Mouse (Mus musculus) MEL (cell line): ENCODE results near the gene 1520401A03Rik. TPM values are rescaled to one million over a fixed set of nuclear protein-coding genes. Genes with fewer than 3 reads are reported as not detected.

Experiments
- DNase-seq: peaks from one replicate; pipeline ENCODE4 v3.0.0; 2011; ENCODE audit warnings: low read depth, low spot score
- H3K27ac ChIP-seq: 2 replicates; pipeline ENCODE4 v1.5.1; 2012; ENCODE audit warnings: low read depth, mild to moderate bottlenecking, control low read depth, low read length, moderate library complexity; ENCODE audit not compliant: control insufficient read depth
- H3K27me3 ChIP-seq, 2 experiments: fragments of 150-350 bp in 1 of 2; sonication (generic) in 1 of 2; 2 replicates each; pipeline ENCODE4 v1.6.1; 2012; ENCODE audit warnings: low read length in 2 of 2, mild to moderate bottlenecking in 2 of 2, improper control_type of control experiment in 1 of 2, moderate library complexity in 1 of 2; ENCODE audit not compliant: insufficient read depth in 2 of 2, control insufficient read depth in 1 of 2
- H3K36me3 ChIP-seq, 2 experiments: 2 replicates each; pipeline ENCODE4 v1.6.1; 2012 to 2014; ENCODE audit warnings: low read length in 2 of 2, improper control_type of control experiment in 1 of 2, inconsistent platforms in 1 of 2, mild to moderate bottlenecking in 1 of 2; ENCODE audit not compliant: insufficient read depth in 2 of 2, control insufficient read depth in 1 of 2
- H3K4me1 ChIP-seq, 2 experiments: fragments of 150-350 bp in 1 of 2; sonication (generic) in 1 of 2; 2 replicates each; pipeline ENCODE4 v1.6.1; 2012; ENCODE audit warnings: low read length in 2 of 2, improper control_type of control experiment in 1 of 2, mild to moderate bottlenecking in 1 of 2; ENCODE audit not compliant: insufficient read depth in 2 of 2, control insufficient read depth in 1 of 2
- H3K4me3 ChIP-seq, 2 experiments: fragments of 150-350 bp in 1 of 2; sonication (generic) in 1 of 2; 2 replicates each; pipeline ENCODE4 v1.5.1; 2012; ENCODE audit warnings: low read depth in 2 of 2, low read length in 2 of 2, mild to moderate bottlenecking in 2 of 2, moderate library complexity in 2 of 2, control low read depth in 1 of 2, improper control_type of control experiment in 1 of 2; ENCODE audit not compliant: control insufficient read depth in 1 of 2, insufficient read depth in 1 of 2
- H3K79me2 ChIP-seq: 2 replicates; pipeline ENCODE4 v1.6.1; 2012; ENCODE audit warnings: mild to moderate bottlenecking, low read length, moderate library complexity; ENCODE audit not compliant: control insufficient read depth, poor library complexity, insufficient read depth
- H3K9ac ChIP-seq: 2 replicates; pipeline ENCODE4 v1.6.1; 2012; ENCODE audit warnings: low read depth, mild to moderate bottlenecking, control low read depth, low read length, moderate library complexity; ENCODE audit not compliant: control insufficient read depth, poor library complexity, severe bottlenecking
- H3K9me3 ChIP-seq: fragments of 150-350 bp; sonication (generic); replicated peaks from 2 replicates; pipeline ENCODE4 v1.6.1; 2012; ENCODE audit warnings: mild to moderate bottlenecking, low read length, improper control_type of control experiment, moderate library complexity; ENCODE audit not compliant: insufficient read depth
- CHD1 ChIP-seq: IDR thresholded peaks from 2 replicates; pipeline ENCODE4 v1.6.1; 2012; ENCODE audit warnings: low read depth, mild to moderate bottlenecking, inconsistent platforms, low read length, improper control_type of control experiment
- CHD2 ChIP-seq: IDR thresholded peaks from 2 replicates; pipeline ENCODE4 v1.6.1; 2011; ENCODE audit warnings: low read length, improper control_type of control experiment
- CTCF ChIP-seq, 3 experiments: IDR thresholded peaks in 2 of 3; conservative IDR thresholded peaks in 1 of 3; 2 replicates each; pipeline ENCODE4 v1.5.1; 2011 to 2012; ENCODE audit warnings: low read length in 3 of 3, low read depth in 2 of 3, mild to moderate bottlenecking in 2 of 3, improper control_type of control experiment in 1 of 3, inconsistent platforms in 1 of 3, mixed read lengths in 1 of 3, moderate library complexity in 1 of 3; ENCODE audit not compliant: control insufficient read depth in 1 of 3, insufficient read depth in 1 of 3, poor library complexity in 1 of 3, severe bottlenecking in 1 of 3
- E2F4 ChIP-seq: IDR thresholded peaks from 2 replicates; pipeline ENCODE4 v1.6.1; 2011; ENCODE audit warnings: low read depth, low read length, improper control_type of control experiment, borderline replicate concordance
- ELF1 ChIP-seq: IDR thresholded peaks from 2 replicates; pipeline ENCODE4 v1.6.1; 2014; ENCODE audit warnings: low read depth, mild to moderate bottlenecking, inconsistent platforms, low read length, improper control_type of control experiment, moderate library complexity
- EP300 ChIP-seq, 2 experiments: IDR thresholded peaks; 2 replicates each; pipeline ENCODE4 v1.6.1; 2011; ENCODE audit warnings: improper control_type of control experiment in 2 of 2, low read length in 2 of 2, low read depth in 1 of 2, mild to moderate bottlenecking in 1 of 2
- ETS1 ChIP-seq: IDR thresholded peaks from 2 replicates; pipeline ENCODE4 v1.6.1; 2012; ENCODE audit warnings: low read depth, mild to moderate bottlenecking, inconsistent platforms, low read length, improper control_type of control experiment, moderate library complexity
- GABPA ChIP-seq: IDR thresholded peaks from 2 replicates; pipeline ENCODE4 v1.6.1; 2012; ENCODE audit warnings: low read depth, mild to moderate bottlenecking, inconsistent platforms, low read length, improper control_type of control experiment, moderate library complexity
- GATA1 ChIP-seq: IDR thresholded peaks from 2 replicates; pipeline ENCODE4 v1.6.1; 2011; ENCODE audit warnings: low read depth, low read length, improper control_type of control experiment
- HCFC1 ChIP-seq: IDR thresholded peaks from 2 replicates; pipeline ENCODE4 v1.6.1; 2012; ENCODE audit warnings: low read depth, mild to moderate bottlenecking, inconsistent platforms, low read length, improper control_type of control experiment, moderate library complexity
- KAT2A ChIP-seq: conservative IDR thresholded peaks from 2 replicates; pipeline ENCODE4 v1.6.1; 2012; ENCODE audit warnings: low read depth, low read length, improper control_type of control experiment, inconsistent platforms
- MAFK ChIP-seq: IDR thresholded peaks from 2 replicates; pipeline ENCODE4 v1.6.1; 2011; ENCODE audit warnings: low read depth, mild to moderate bottlenecking, low read length, improper control_type of control experiment, borderline replicate concordance
- MAZ ChIP-seq: IDR thresholded peaks from 2 replicates; pipeline ENCODE4 v1.6.1; 2012; ENCODE audit warnings: low read depth, mild to moderate bottlenecking, inconsistent platforms, low read length, improper control_type of control experiment
- MYC ChIP-seq: IDR thresholded peaks from 2 replicates; pipeline ENCODE4 v1.6.1; 2011; ENCODE audit warnings: low read depth, mild to moderate bottlenecking, low read length, improper control_type of control experiment, moderate library complexity
- NRF1 ChIP-seq: IDR thresholded peaks from 2 replicates; pipeline ENCODE4 v1.6.1; 2014; ENCODE audit warnings: low read depth, mild to moderate bottlenecking, inconsistent platforms, low read length, improper control_type of control experiment, moderate library complexity; ENCODE audit not compliant: poor library complexity, insufficient read depth, severe bottlenecking
- POLR2AphosphoS5 ChIP-seq: IDR thresholded peaks from 2 replicates; pipeline ENCODE4 v1.6.1; 2012; ENCODE audit warnings: low read depth, borderline replicate concordance, mild to moderate bottlenecking, inconsistent platforms, low read length, moderate library complexity, mixed read lengths
- RAD21 ChIP-seq: IDR thresholded peaks from 2 replicates; pipeline ENCODE4 v1.6.1; 2011; ENCODE audit warnings: mild to moderate bottlenecking, low read depth, low read length, improper control_type of control experiment
- RCOR1 ChIP-seq: IDR thresholded peaks from 2 replicates; pipeline ENCODE4 v1.6.1; 2012; ENCODE audit warnings: low read depth, mild to moderate bottlenecking, inconsistent platforms, low read length, improper control_type of control experiment
- SIN3A ChIP-seq: IDR thresholded peaks from 2 replicates; pipeline ENCODE4 v1.6.1; 2012; ENCODE audit warnings: low read length, improper control_type of control experiment, inconsistent platforms
- TAL1 ChIP-seq: IDR thresholded peaks from 2 replicates; pipeline ENCODE4 v1.6.1; 2012; ENCODE audit warnings: mild to moderate bottlenecking, inconsistent platforms, low read length, moderate library complexity, mixed read lengths
- TBP ChIP-seq: IDR thresholded peaks from 2 replicates; pipeline ENCODE4 v1.8.0; 2011; ENCODE audit warnings: low read depth, low read length, improper control_type of control experiment
- UBTF ChIP-seq: IDR thresholded peaks from 2 replicates; pipeline ENCODE4 v1.6.1; 2012; ENCODE audit warnings: low read depth, mild to moderate bottlenecking, inconsistent platforms, low read length, improper control_type of control experiment, moderate library complexity, borderline replicate concordance; ENCODE audit not compliant: insufficient read depth
- USF1 ChIP-seq: IDR thresholded peaks from 2 replicates; pipeline ENCODE4 v1.6.1; 2014; ENCODE audit warnings: low read depth, mild to moderate bottlenecking, inconsistent platforms, low read length, improper control_type of control experiment, moderate library complexity
- ZKSCAN1 ChIP-seq: IDR thresholded peaks from 2 replicates; pipeline ENCODE4 v1.6.1; 2012; ENCODE audit warnings: low read depth, mild to moderate bottlenecking, inconsistent platforms, low read length, improper control_type of control experiment, moderate library complexity
- ZMIZ1 ChIP-seq: IDR thresholded peaks from 2 replicates; pipeline ENCODE4 v1.6.1; 2012; ENCODE audit warnings: low read depth, mild to moderate bottlenecking, inconsistent platforms, low read length, improper control_type of control experiment, moderate library complexity
- polyA plus RNA-seq, 2 experiments: library from polyadenylated mRNA; stranded (reverse) in 1 of 2; unstranded in 1 of 2; fragments of >175 nt in 1 of 2; fragments of >200 nt in 1 of 2; gene quantifications; 2 replicates each; pipeline versions ENCODE4 v1.2.1 to v1.2.4; 2012; ENCODE audit warnings: low replicate concordance in 2 of 2, low read depth in 1 of 2; ENCODE audit not compliant: insufficient read length in 2 of 2, insufficient read depth in 1 of 2, missing spikeins in 1 of 2
- total RNA-seq: library from RNA; depleted of rRNA; stranded (reverse); fragments of 300-350 nt; gene quantifications from 2 replicates; pipeline ENCODE4 v1.2.3, GENCODE M21; 2012

The 1520401A03Rik gene
- total and polyA plus RNA-seq, 3 experiments = not detected

DNA sequence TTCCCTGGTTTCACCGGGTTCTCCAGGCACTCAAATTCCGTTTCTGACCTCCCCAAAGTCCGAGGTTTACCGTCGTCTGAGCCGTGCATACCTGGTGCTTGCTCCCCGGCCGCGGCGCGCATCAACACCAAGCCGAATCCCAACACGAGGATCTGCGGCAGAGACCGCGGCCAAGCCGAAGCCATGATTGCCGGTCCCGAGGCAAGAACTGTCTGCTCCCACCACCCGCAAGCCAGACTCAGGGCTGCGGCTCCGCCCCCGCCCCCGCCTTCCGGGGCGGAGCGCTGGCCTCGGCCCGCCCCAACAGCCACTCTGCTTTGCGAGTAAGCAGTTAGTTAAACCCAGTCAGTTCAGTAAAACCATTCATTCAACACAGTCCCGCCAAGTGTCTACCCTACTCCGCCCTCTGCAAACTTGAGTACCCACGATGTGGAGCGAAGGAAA lies 45.3 kb downstream of the 1520401A03Rik start, which contains the start of gene Tnfrsf12a (continued):
- TF ChIP-seq ZKSCAN1 (no peak), GATA1 (no peak), MAFK (no peak), RCOR1 (peak; percentile 21; the same call in 1 of the 2 replicates), CHD2 (no peak), TAL1 (no peak), E2F4 (0 out of 2 replicates have a peak, but pooled peaks have one; percentile 5), ZMIZ1 (peak; percentile 89), KAT2A (no peak), CHD1 (no peak), HCFC1 (peak; percentile 67), TBP (peak; percentile 95), POLR2AphosphoS5 (peak; percentile 38; the same call in 1 of the 2 replicates), MAZ (peak; percentile 53; the same call in 1 of the 2 replicates), GABPA (no peak), UBTF (no peak)

DNA sequence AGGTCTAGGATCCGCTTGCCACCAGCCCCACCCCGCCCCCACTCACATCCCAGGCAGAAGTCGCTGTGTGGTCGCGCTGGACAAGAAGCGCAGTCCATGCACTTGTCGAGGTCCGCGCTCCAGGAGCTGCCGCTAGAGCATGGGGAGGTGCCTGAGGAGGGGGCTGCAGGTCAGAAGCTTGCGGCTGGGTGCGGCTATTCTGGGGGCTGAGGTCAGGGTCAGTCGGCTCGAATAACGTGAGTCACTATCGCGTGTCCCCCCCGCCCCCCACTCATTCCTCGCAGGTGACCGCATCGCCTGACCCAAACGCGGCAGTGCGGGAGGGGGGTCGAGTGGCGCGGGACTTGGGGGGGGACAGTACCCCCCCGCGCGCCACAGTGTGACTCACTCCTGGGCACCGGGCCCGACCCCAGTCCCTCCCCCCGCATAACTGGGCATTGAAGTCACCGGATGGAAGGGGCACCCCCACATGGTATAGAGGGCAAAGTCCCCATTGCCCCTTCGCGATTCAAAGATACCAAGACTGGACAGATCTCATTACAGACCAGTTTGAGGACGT lies 46.0 kb downstream of the 1520401A03Rik start:
- peaks cover 0 to 21% of the 10 kb centered on the region in 2 experiments; a peak in 2 of 4 replicates for H3K36me3 ChIP-seq
- TF ChIP-seq CTCF (IDR thresholded peaks at IDR 0.05 in 2 of 3, conservative IDR thresholded peaks at IDR 0.05 in 1 of 3; ENCODE audit: control insufficient read depth in 1 of 3, insufficient read depth in 1 of 3, low read depth in 2 of 3, low read length in 3 of 3, poor library complexity in 1 of 3, severe bottlenecking in 1 of 3) = no peak
- TF ChIP-seq ZMIZ1 = no peak
- TF ChIP-seq MAZ = no peak
- TF ChIP-seq HCFC1 = no peak
- TF ChIP-seq E2F4 = 0 out of 2 replicates have a peak, but pooled peaks have one; percentile 7
- no peak; a peak in 1 of 4 replicates for TF ChIP-seq EP300 (IDR thresholded peaks at IDR 0.05; ENCODE audit: low read depth in 1 of 2, low read length in 2 of 2)
- TF ChIP-seq TBP = no peak
- no peak for TF ChIP-seq NRF1
- TF ChIP-seq RAD21 = no peak
- TF ChIP-seq GABPA = no peak
- TF ChIP-seq GATA1 = no peak
- 0 out of 2 replicates have a peak, but pooled peaks have one; percentile 34 for TF ChIP-seq ETS1
- no peak for TF ChIP-seq POLR2AphosphoS5
- TF ChIP-seq ELF1 = no peak
- no peak for TF ChIP-seq USF1
- no peak for TF ChIP-seq SIN3A
- TF ChIP-seq MYC = 0 out of 2 replicates have a peak, but pooled peaks have one; percentile 10
- TF ChIP-seq KAT2A = no peak
- H3K4me1 ChIP-seq = peaks cover 0 to 33% of the 10 kb centered on the region in 2 experiments
- peak; percentile 58 for DNase-seq
- peak overlapping the region; percentile 86 for H3K9ac ChIP-seq
- peaks cover 15% of the 10 kb centered on the region for H3K79me2 ChIP-seq
- peak overlapping the region; percentile 66 for H3K27ac ChIP-seq
- no peaks in the 10 kb centered on the region for H3K27me3 ChIP-seq
- H3K4me3 ChIP-seq = peak overlapping the region; percentile 81 to 89
- H3K9me3 ChIP-seq = no peaks in the 10 kb centered on the region
